Mouse (Mus musculus): ENCODE results near the gene Smad6. TPM values are rescaled to one million over a fixed set of nuclear protein-coding genes. Genes with fewer than 3 reads are reported as not detected.

Smad6 gene
- 1 to 10 TPM; 1.9 to 2.9 TPM for total RNA-seq (2021)
- long read RNA-seq, experiment 1, partial matches to known transcripts: 0 of 3 reads
- long read RNA-seq, experiment 1, other reads (novel, unspliced or antisense): 1 of 3 reads
- long read RNA-seq, experiment 2, partial matches to known transcripts: 0 of 4 reads
- long read RNA-seq, experiment 2, other reads (novel, unspliced or antisense): 0 of 4 reads

GRCm38 (mm10) chr9:64021853-64022561 is at the start of gene Smad6:
Gene Smad6, minus strand, starts transcription at chr9:64022059.
- intact Hi-C loops (cut with DNase I; ENCODE audit: low total_unique reads): loop anchor here (5.0 kb wide), 1 partner anchor 65 kb away; no protein-coding TSS in a partner anchor
- peak; percentile 88 for DNase-seq

GRCm38 (mm10) chr9:64070674-64071073 is 48.8 kb upstream of the Smad6 start:
- intact Hi-C loops (cut with DNase I; ENCODE audit: low total_unique reads): no loop called here

GRCm38 (mm10) chr9:64069131-64069530 is 47.3 kb upstream of the Smad6 start:
- DNase-seq: no peak
- intact Hi-C loops (cut with DNase I; ENCODE audit: low total_unique reads): no loop called here

More at GRCm38 (mm10) chr9:64070674-64071073, 48.8 kb upstream of the Smad6 start:
- no peak for DNase-seq

GRCm38 (mm10) chr9:64068571-64068970 is 46.7 kb upstream of the Smad6 start:
- DNase-seq: no peak
- intact Hi-C loops (cut with DNase I; ENCODE audit: low total_unique reads): no loop called here

GRCm38 (mm10) chr9:64067787-64068186 is 45.9 kb upstream of the Smad6 start:
- DNase-seq: no peak
- intact Hi-C loops (cut with DNase I; ENCODE audit: low total_unique reads): no loop called here

- no peak for DNase-seq
- intact Hi-C loops (cut with DNase I; ENCODE audit: low total_unique reads): no loop called here
Measured at GRCm38 (mm10) chr9:64060033-64060539, 38.2 kb upstream of the Smad6 start.

- no peak for DNase-seq
- intact Hi-C loops (cut with DNase I; ENCODE audit: low total_unique reads): no loop called here
Measured at GRCm38 (mm10) chr9:64057903-64058650, 36.2 kb upstream of the Smad6 start.

GRCm38 (mm10) chr9:64055162-64055561 is 33.3 kb upstream of the Smad6 start:
- intact Hi-C loops (cut with DNase I; ENCODE audit: low total_unique reads): no loop called here

GRCm38 (mm10) chr9:64053786-64054185 is 31.9 kb upstream of the Smad6 start:
- intact Hi-C loops (cut with DNase I; ENCODE audit: low total_unique reads): no loop called here
- no peak for DNase-seq

More at GRCm38 (mm10) chr9:64055162-64055561, 33.3 kb upstream of the Smad6 start:
- DNase-seq: no peak

GRCm38 (mm10) chr9:64051241-64051640 is 29.4 kb upstream of the Smad6 start:
- DNase-seq: no peak
- intact Hi-C loops (cut with DNase I; ENCODE audit: low total_unique reads): no loop called here

- no peak for DNase-seq
- intact Hi-C loops (cut with DNase I; ENCODE audit: low total_unique reads): no loop called here
Measured at GRCm38 (mm10) chr9:64050513-64051065, 28.7 kb upstream of the Smad6 start.

GRCm38 (mm10) chr9:64049471-64050380 is 27.9 kb upstream of the Smad6 start:
- intact Hi-C loops (cut with DNase I; ENCODE audit: low total_unique reads): no loop called here

GRCm38 (mm10) chr9:64045117-64045890 is 23.4 kb upstream of the Smad6 start:
- peak; percentile 61 for DNase-seq
- intact Hi-C loops (cut with DNase I; ENCODE audit: low total_unique reads): no loop called here

More at GRCm38 (mm10) chr9:64049471-64050380, 27.9 kb upstream of the Smad6 start:
- peak; percentile 62 for DNase-seq

- intact Hi-C loops (cut with DNase I; ENCODE audit: low total_unique reads): no loop called here
- DNase-seq: no peak
Measured at GRCm38 (mm10) chr9:64044343-64044742, 22.5 kb upstream of the Smad6 start.

- DNase-seq: no peak
- intact Hi-C loops (cut with DNase I; ENCODE audit: low total_unique reads): no loop called here
Measured at GRCm38 (mm10) chr9:64042911-64043310, 21.1 kb upstream of the Smad6 start.

GRCm38 (mm10) chr9:64042216-64042615 is 20.4 kb upstream of the Smad6 start:
- intact Hi-C loops (cut with DNase I; ENCODE audit: low total_unique reads): no loop called here
- no peak for DNase-seq

- intact Hi-C loops (cut with DNase I; ENCODE audit: low total_unique reads): loop anchor here (5.0 kb wide), 2 partner anchors 47 to 57 kb away; no protein-coding TSS in a partner anchor
- DNase-seq: no peak
Measured at GRCm38 (mm10) chr9:64029908-64030631, 8.2 kb upstream of the Smad6 start.

Data from gastrocnemius, postnatal 14 days (tissue).